Comparison of ENCODE assay signal across 8 mouse cellular contexts in the genomic region with DNA sequence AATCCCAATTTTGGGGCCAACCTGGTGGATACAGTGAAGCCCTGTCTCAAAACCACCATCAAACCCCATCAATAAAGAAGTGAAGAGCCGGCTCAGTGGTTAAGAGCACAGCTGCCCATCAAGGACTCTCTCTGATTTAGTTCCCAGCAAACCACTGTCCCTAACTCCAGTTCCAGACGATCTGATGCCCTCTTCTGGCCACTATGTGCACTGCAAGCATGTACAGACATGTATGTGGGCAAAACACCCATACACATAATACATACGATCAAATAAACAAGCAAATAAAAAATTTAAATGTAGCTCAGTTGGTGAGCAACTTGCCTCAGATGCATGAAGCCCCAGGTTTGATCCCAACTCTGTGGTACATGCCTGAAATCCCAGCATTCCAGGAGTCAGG.
DNase-seq lines count a peak whose midpoint lies in the region; ATAC-seq and TF ChIP-seq lines count a peak whose summit lies in the region.
"Had no signal": no experiment of that assay in that cellular context is flagged by ENCODE, and none has a peak within 500 bp of the region (broad histone marks: within the 10 kb centered on the region; RNA-seq: fewer than 3 reads in every experiment).

No protein-coding gene starts in this region.

- H3K4me3 ChIP-seq in kidney, adult 2 months (ENCODE audit: insufficient read depth, low read depth, low read length) = no peak overlapping the region
- H3K4me3 ChIP-seq in kidney, embryonic 16.5 days (ENCODE audit: low read length) = no peak overlapping the region
- H3K4me3 ChIP-seq in E14TG2a.4 (replicated peaks; ENCODE audit: low read length) = no peak overlapping the region
- H3K4me3 ChIP-seq: limb, embryonic 15.5 days had no signal

- TF ChIP-seq POLR2A in kidney, adult 2 months (IDR thresholded peaks at IDR 0.05; ENCODE audit: low read depth, low read length) = no peak

- TF ChIP-seq CTCF in kidney, adult 2 months (conservative IDR thresholded peaks at IDR 0.05; ENCODE audit: insufficient read depth, insufficient read length, low read depth, low read length) = peak; percentile 55
- TF ChIP-seq CTCF in E14TG2a.4 (conservative IDR thresholded peaks at IDR 0.05; ENCODE audit: low read length) = peak; percentile 77

- H3K27me3 ChIP-seq in kidney, adult 2 months (replicated peaks; ENCODE audit: control insufficient read depth, insufficient read depth, low read length) = no peaks in the 10 kb centered on the region
- no peaks in the 10 kb centered on the region for H3K27me3 ChIP-seq in kidney, embryonic 16.5 days (ENCODE audit: insufficient read depth, low read length)
- no peaks in the 10 kb centered on the region for H3K27me3 ChIP-seq in E14TG2a.4 (ENCODE audit: insufficient read depth, low read length)
- H3K27me3 ChIP-seq: limb, embryonic 15.5 days had no signal

- WGBS in kidney, adult 2 months = 74% methylated on average over 3 of the region's 3 CpGs
- WGBS in kidney, embryonic 16.5 days = 77% methylated on average over 3 of the region's 3 CpGs

- no peak overlapping the region for H3K9ac ChIP-seq in kidney, embryonic 16.5 days (replicated peaks; ENCODE audit: low read length)
- H3K9ac ChIP-seq: limb, embryonic 15.5 days had no signal

- peak; percentile 26 for DNase-seq in kidney, adult 2 months
- DNase-seq in R1 (ENCODE audit: low read depth, low spot score) = peak; percentile 63
- DNase-seq in kidney, postnatal 4 days = peak; percentile 66 to 75
- DNase-seq in thymus, postnatal 4 days = peak; percentile 68

- 0 out of 2 replicates have a peak overlapping the region, but pooled peaks have one; percentile 2 for H3K27ac ChIP-seq in kidney, adult 2 months (ENCODE audit: insufficient read depth, low read depth, low read length)
- no peak overlapping the region for H3K27ac ChIP-seq in kidney, embryonic 16.5 days (ENCODE audit: low read length)

- no peak overlapping the region for H3K4me2 ChIP-seq in kidney, embryonic 16.5 days (replicated peaks; ENCODE audit: low read depth, low read length)
- H3K4me2 ChIP-seq: limb, embryonic 15.5 days had no signal

- no peaks in the 10 kb centered on the region for H3K36me3 ChIP-seq in kidney, adult 2 months (ENCODE audit: control insufficient read depth, insufficient read depth, low read length)
- peaks cover 37% of the 10 kb centered on the region for H3K36me3 ChIP-seq in kidney, embryonic 16.5 days (ENCODE audit: insufficient read depth, low read length)
- peaks cover 3% of the 10 kb centered on the region for H3K36me3 ChIP-seq in E14TG2a.4 (ENCODE audit: insufficient read depth, low read length)

- ATAC-seq in kidney, embryonic 16.5 days (ENCODE audit: low FRiP score, low TSS enrichment) = no peak
- no peak for ATAC-seq in granulocyte monocyte progenitor cell, adult 5-6 weeks (replicated peaks; ENCODE audit: poor library complexity, severe bottlenecking)

- peaks cover under 1% of the 10 kb centered on the region; the same call in 1 of the 2 replicates for H3K9me3 ChIP-seq in kidney, embryonic 16.5 days (ENCODE audit: low read length)
- H3K9me3 ChIP-seq in E14TG2a.4 (ENCODE audit: low read length) = no peaks in the 10 kb centered on the region
- H3K9me3 ChIP-seq: limb, embryonic 15.5 days had no signal

- H3K4me1 ChIP-seq in kidney, adult 2 months (ENCODE audit: control insufficient read depth, insufficient read depth, low read length) = no peaks in the 10 kb centered on the region
- peaks cover 10% of the 10 kb centered on the region; the same call in 1 of the 2 replicates for H3K4me1 ChIP-seq in kidney, embryonic 16.5 days (ENCODE audit: insufficient read depth, low read length)
- H3K4me1 ChIP-seq in E14TG2a.4 (replicated peaks; ENCODE audit: low read depth, low read length) = peaks cover 40% of the 10 kb centered on the region
